Mouse (Mus musculus) CD4-positive, CD25-positive, alpha-beta regulatory T cell, adult 4 months (primary cell): ENCODE measurements around the gene Tmem106c. TPM values are rescaled to one million over a fixed set of nuclear protein-coding genes. Genes with fewer than 3 reads are reported as not detected.
A peak's percentile ranks its signal among the peaks of the same experiment; 100 is the strongest.

Experiments
- ATAC-seq: one replicate; pipeline ENCODE4 v1.8.0; 2017
- polyA plus RNA-seq, 2 experiments: library from polyadenylated mRNA; unstranded; fragments of 100-300 nt; shearing (Covaris generic); gene quantifications; one replicate each; pipeline ENCODE4 v1.2.1; 2017

The Tmem106c gene
- 10 to 100 TPM; 25.3 to 25.8 TPM for polyA plus RNA-seq

GRCm38 (mm10) chr15:97963989-97964835, at the start of gene Tmem106c:
Gene Tmem106c, plus strand, starts transcription at chr15:97964200.
- ATAC-seq, result peak; percentile 94

DNA sequence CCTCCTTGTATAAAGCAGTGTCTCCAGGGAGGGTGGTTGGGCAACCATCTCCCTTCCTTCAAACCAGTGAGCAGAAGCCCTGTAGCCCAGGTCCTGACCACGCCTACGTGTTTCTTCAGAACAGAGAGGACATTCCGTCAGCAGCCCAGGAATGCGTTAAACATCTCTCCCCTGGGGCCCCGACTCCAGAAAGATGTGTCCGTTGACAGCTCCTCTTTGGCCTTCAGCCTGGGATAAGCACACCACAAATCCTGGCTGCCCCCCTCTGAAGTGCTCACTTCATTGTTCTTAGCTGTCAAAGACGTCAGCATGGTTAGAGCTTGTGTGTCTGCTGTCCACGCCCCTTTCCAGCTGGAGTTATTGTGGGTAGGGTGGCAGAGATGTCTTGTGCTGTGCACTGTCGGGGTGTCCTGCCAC, 49.7 kb upstream of the Tmem106c start:
- no peak for ATAC-seq

DNA sequence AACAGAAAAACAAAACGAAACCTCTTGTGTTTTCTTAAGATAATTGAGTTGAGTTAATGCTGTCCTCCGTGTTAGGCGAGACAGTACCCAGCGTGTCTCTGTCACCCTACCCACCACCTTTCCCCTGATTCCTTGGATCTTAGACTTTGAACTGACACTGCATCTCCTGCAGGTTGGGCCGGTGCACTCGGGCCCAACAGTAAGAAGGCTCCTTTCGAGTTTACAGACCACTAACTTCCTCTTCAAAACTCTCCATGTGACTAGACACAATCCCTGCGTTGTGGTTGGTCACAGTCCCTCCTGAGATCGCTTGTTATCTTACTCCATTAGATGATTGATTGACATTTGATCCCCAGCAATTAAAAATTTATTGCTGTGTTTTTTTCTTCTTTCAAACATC, 46.0 kb upstream of the Tmem106c start:
- no peak for ATAC-seq

GRCm38 (mm10) chr15:97919217-97919616, 44.8 kb upstream of the Tmem106c start:
- no peak for ATAC-seq

DNA sequence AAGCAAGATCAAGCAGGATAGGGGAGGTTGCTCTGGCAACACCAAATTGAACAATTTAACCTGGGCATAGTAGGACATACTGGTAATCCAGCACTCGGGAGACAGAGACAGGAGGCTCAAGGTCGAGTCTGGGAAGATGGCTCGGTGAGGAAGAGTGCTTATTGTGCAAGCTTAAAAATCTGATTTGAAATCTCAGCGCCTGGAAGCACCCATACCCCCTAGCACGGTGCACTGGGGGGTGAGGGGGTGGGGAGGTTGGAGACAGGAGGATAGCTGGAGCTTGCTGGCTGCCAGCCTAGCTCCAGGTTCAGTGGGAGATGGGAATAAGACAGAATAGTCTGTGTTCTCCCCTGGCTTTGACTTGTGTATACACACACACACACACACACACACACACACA, 43.7 kb upstream of the Tmem106c start:
- ATAC-seq, result no peak

DNA sequence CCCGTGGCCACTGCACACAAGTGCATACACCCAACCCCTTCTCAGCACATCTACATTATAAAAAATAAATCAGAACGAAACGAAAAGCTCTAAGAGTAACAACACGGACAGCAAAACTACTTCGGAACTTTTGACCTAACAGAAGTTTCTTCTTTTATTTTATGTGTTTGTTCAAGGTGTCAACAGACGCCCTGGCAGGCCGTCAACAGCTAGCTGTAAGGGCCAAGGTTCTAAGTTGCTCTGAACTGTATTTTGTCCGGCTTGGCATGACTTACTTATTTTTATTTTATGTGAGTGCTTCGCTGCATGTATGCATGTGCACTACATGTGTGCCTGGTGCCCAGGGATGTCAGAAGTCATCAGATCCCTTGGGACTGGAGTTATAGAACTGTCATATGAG, 42.2 kb upstream of the Tmem106c start:
- ATAC-seq, result no peak

GRCm38 (mm10) chr15:97922421-97922820, 41.6 kb upstream of the Tmem106c start:
- no peak for ATAC-seq

GRCm38 (mm10) chr15:97927018-97927417, 37.0 kb upstream of the Tmem106c start:
- ATAC-seq, result no peak

- ATAC-seq, result no peak
These were observed 36.2 kb upstream of the Tmem106c start for GRCm38 (mm10) chr15:97927821-97928220.

DNA sequence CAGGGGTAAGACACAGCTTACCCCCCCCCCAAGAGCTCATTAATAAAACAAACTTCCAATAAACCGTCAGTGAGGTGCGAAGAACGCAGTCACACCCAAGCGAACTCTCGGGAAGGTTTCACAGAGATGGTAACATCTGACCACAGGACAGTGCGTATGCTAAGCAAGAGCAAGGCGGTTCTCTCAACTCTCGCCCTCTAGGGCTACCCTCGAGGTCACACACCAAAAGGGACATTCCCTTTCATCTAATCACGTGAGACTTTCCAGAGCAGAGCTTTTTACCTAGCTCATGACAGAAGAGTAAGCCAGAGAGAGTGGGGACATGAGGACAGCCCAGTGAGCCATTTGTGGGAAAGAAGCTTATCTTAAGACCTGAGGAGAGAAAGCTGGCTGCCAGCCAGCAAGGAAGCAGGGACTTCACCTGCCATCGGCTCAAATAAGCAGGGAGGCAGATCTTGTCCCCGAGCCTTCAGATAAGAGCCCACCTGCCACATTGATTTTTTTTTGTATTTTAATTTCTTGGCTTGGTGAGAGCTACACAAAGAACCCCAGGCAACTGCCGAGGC, 34.7 kb upstream of the Tmem106c start:
- ATAC-seq, result no peak

GRCm38 (mm10) chr15:97932441-97932840, 31.6 kb upstream of the Tmem106c start:
- no peak for ATAC-seq

GRCm38 (mm10) chr15:97938580-97938979, 25.4 kb upstream of the Tmem106c start:
- no peak for ATAC-seq

- ATAC-seq, result no peak
These were observed 23.9 kb upstream of the Tmem106c start for GRCm38 (mm10) chr15:97940088-97940487.

GRCm38 (mm10) chr15:97941306-97941705, 22.7 kb upstream of the Tmem106c start:
- ATAC-seq, result no peak

- no peak for ATAC-seq
These were observed 21.5 kb upstream of the Tmem106c start for GRCm38 (mm10) chr15:97942538-97942937.

DNA sequence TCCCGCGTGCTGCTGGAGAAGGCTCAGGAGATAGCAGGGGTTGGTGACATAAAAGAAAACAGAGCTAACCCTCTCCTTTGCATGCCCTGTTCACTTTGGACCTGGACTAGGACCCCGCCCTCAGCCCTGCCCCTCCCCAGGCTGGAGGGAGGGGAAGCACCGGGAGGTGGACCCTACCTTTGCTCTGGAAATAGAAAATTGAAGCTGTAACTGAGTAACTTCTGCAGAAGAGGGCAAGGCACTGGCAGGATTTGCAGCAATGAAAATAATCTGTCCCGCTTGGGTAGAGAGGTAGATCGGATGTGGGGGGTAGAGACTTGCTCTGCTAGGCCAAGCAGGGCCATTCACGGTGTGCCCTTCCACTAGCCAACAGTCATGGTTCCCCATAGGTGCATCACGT, 20.6 kb upstream of the Tmem106c start:
- no peak for ATAC-seq

GRCm38 (mm10) chr15:97944919-97945574, 19.0 kb upstream of the Tmem106c start:
- no peak for ATAC-seq

DNA sequence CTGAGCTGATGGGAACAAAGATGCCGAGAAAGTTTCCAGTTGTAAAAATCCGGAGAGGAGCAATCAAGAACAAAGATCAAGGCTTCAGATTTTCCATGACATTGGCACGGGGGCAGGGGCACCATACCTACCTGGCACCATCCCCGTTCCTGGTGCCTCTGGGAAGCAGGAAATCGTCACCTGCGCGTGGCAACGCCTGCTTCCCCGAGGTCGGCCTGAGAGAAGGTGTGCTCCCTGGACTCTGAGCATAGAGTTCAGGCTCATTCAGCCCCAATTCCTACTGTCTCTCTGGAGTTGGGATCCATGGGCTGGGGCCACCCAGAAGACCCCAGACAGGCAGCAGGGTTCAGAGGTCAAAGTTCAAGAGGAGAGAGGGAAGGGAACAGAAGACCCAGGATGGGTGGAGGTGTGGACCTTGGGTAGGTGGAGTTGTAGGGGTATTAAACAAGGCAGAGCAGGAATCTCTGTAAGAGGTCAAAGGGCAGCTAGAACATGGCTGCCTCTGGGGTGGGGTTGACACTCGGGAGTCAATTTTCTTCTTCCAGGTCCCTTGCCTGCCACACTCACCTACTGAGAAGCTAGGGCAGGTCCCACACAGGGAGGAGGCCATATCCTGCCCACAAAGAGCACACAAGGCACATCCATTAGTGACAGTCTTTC, 18.2 kb upstream of the Tmem106c start:
- ATAC-seq, result no peak

GRCm38 (mm10) chr15:97948720-97949119, 15.3 kb upstream of the Tmem106c start:
- no peak for ATAC-seq

GRCm38 (mm10) chr15:97949706-97950105, 14.3 kb upstream of the Tmem106c start:
- ATAC-seq, result no peak

GRCm38 (mm10) chr15:97950240-97950639, 13.8 kb upstream of the Tmem106c start:
- no peak for ATAC-seq

- peak; percentile 61 for ATAC-seq
These were observed 11.7 kb upstream of the Tmem106c start for GRCm38 (mm10) chr15:97952137-97952888.

DNA sequence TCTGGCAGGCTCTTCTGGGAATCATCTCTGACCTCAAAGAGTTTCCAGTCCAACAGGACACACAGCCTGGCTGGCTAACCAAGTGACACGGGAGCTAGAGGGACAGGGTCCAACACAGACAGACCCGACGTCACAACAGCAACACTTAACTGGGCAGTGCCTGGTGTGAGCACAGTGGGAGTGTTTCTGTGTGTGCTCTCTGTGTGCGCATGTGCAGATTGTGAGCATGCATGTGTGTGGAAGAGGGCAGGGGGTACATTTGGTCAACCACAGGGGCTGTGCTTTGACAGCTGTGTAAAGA, 11.2 kb upstream of the Tmem106c start:
- ATAC-seq, result no peak
